Mouse (Mus musculus): ENCODE measurements at regions not wholly inside any gene's neighbourhood (a gene's known extent, or its start where the extent isn't known, plus 50 kb on each side); places are given as distances from the start of the nearest gene placed in this dataset.

DNA sequence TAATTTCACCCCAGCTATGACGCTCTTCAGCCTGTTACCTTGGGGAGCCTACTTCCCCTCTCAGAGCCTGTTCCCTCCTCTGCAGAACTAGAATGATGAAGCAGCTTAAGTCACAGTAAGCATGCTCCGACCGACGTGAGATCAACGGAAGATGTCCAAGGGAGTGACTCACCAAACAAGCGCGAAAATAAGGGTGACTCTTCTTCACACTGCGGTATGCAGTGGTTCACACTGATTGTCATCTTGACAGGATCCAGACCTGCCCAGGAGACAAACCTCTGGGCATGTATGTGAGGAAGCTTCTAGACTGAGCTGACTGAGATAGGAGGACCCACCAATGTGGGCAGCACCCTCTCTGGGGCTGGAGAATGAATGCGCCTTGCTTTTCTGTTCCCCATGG is 116.3 kb upstream of the Tpm1 start:
- no peaks in the 10 kb centered on the region for H3K27me3 ChIP-seq
- H3K9ac ChIP-seq, result no peak overlapping the region
- no peak for ATAC-seq (ENCODE audit: low FRiP score)
- H3K4me2 ChIP-seq, result no peak overlapping the region
- H3K27ac ChIP-seq, result no peak overlapping the region
- 92% methylated on average over 9 of the region's 9 CpGs for WGBS
- no peak overlapping the region for H3K4me3 ChIP-seq (replicated peaks)
- no peaks in the 10 kb centered on the region for H3K9me3 ChIP-seq
- no peaks in the 10 kb centered on the region; the same call in 1 of the 2 replicates for H3K4me1 ChIP-seq
- H3K36me3 ChIP-seq (replicated peaks), result no peaks in the 10 kb centered on the region

DNA sequence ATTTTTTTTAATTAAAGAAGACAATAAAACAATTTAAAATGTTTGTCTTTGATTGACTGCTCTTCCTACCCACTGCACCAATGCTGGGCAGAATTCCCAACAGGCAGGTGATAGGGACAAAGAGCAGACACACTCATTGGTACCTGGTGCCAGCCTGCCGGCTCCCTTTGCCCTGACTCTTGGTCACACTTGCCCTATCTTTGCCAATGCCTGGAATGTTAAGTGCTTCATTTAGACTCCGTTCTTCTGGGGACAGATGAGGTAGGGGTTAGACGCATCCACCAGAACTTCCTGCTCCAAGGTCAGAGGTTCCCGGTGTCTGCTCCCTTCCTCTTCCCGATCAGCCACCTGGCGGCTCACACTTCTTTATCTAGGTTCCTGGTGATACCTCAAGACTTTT is 114.5 kb upstream of the Tpm1 start:
- H3K4me3 ChIP-seq (replicated peaks), result no peak overlapping the region
- ATAC-seq (ENCODE audit: low FRiP score), result no peak
- 87% methylated on average over 6 of the region's 6 CpGs for WGBS

DNA sequence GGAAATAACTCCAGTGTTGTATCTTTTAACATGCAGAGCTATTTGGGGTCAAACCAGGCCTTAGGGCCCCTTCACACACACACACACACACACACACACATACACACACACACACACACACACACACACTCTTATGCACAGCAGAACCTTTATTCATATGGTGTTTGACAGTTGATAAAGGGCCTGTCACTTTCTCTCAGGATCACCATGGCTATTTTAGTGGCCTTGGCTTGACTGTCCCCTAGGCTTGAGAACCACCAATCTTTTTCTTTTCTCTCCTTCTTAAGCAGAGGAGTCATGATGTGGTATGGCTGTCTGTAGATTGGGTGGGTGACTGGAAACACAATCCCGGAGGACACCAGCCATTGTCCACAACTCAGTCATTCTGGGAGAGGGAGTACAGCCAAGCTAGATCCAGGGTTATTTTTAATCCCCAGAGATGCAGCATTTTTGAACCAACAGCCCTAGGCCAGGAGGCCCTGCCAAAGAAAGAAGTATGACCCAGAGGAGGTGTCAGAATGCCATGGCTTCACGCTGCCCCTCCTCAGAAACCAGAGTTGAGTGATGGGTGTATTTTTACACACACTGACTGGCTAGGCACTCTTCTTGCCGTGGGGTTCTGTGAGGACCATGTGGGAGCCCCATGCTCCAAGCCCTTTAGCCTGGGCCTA is 111.7 kb upstream of the Tpm1 start:
- no peak overlapping the region for H3K9ac ChIP-seq
- H3K4me3 ChIP-seq (replicated peaks), result no peak overlapping the region
- H3K9me3 ChIP-seq, result no peaks in the 10 kb centered on the region
- H3K4me1 ChIP-seq, result no peaks in the 10 kb centered on the region
- H3K4me2 ChIP-seq, result no peak overlapping the region
- H3K36me3 ChIP-seq (replicated peaks), result no peaks in the 10 kb centered on the region
- no peak for ATAC-seq (ENCODE audit: low FRiP score)
- H3K27me3 ChIP-seq, result no peaks in the 10 kb centered on the region
- WGBS, result 91% methylated on average over 3 of the region's 3 CpGs
- no peak overlapping the region for H3K27ac ChIP-seq

More for the DNA sequence above, 114.5 kb upstream of the Tpm1 start:
- Histone ChIP-seq H3K27me3 (no peaks in the 10 kb centered on the region), H3K36me3 (replicated peaks) (no peaks in the 10 kb centered on the region), H3K9ac (no peak overlapping the region), H3K27ac (no peak overlapping the region), H3K4me2 (no peak overlapping the region), H3K9me3 (no peaks in the 10 kb centered on the region), H3K4me1 (no peaks in the 10 kb centered on the region; the same call in 1 of the 2 replicates)

DNA sequence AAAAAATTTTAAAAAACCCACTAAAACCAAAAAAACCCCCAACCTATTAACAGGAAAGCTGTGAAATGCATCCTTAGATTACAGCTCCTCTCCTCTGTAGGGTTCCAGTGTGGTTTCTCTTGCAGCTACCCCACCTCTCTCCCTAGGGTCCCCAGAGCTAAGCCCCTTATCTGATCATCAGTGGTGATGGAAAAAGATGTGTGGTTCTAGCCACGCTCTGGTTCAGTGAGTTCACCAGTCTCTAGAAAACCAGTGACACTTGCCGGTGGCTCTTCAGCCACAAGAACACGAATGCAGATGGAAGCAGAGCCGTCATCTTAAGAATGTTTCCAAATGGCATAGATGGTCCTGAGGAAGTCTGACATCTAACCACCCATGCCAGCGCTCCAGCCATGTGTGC is 111.1 kb upstream of the Tpm1 start:
- Histone ChIP-seq H3K27ac (no peak overlapping the region), H3K27me3 (no peaks in the 10 kb centered on the region), H3K4me2 (no peak overlapping the region), H3K9me3 (no peaks in the 10 kb centered on the region), H3K4me1 (no peaks in the 10 kb centered on the region), H3K4me3 (replicated peaks) (no peak overlapping the region), H3K9ac (no peak overlapping the region), H3K36me3 (replicated peaks) (no peaks in the 10 kb centered on the region)
- no peak for ATAC-seq (ENCODE audit: low FRiP score)
- WGBS, result 90% methylated on average over 5 of the region's 5 CpGs

DNA sequence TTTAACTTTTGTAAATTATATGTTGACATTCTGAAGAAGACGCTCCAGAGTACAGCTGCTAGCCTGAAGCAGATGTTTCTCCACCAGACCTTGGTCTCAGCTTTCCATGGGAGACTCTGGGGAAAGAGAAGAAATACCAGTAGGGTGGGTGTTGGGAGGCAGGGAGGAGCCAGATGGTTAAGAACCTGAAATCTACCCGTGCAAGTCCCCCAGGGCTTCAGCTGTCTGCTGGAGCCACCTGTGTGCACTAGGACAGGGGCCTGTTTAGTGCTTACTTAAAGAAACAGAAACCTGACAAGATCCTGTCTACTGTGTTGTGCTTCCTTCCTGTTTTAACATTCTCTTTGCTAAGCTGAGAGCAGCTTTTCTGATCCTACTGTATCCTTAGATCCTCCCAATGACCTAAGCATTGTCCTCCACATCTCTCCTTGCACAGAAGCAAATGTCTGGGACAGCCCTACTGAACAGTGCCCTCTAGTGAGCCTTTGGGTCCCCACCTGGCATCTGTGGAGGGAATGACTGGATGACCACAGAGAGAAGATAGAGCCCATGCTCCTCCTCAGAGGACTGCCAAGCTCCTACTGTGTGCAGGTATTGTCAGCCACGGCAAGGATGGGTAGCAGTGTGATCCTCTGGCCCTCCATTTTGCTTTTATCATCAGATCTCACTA is 107.5 kb upstream of the Tpm1 start:
- Histone ChIP-seq H3K27ac (no peak overlapping the region), H3K4me1 (no peaks in the 10 kb centered on the region), H3K4me3 (replicated peaks) (no peak overlapping the region), H3K36me3 (replicated peaks) (no peaks in the 10 kb centered on the region), H3K4me2 (no peak overlapping the region), H3K9me3 (no peaks in the 10 kb centered on the region), H3K27me3 (no peaks in the 10 kb centered on the region), H3K9ac (no peak overlapping the region)
- WGBS, result 70% methylated on average over 3 of the region's 3 CpGs
- ATAC-seq (ENCODE audit: low FRiP score), result no peak

DNA sequence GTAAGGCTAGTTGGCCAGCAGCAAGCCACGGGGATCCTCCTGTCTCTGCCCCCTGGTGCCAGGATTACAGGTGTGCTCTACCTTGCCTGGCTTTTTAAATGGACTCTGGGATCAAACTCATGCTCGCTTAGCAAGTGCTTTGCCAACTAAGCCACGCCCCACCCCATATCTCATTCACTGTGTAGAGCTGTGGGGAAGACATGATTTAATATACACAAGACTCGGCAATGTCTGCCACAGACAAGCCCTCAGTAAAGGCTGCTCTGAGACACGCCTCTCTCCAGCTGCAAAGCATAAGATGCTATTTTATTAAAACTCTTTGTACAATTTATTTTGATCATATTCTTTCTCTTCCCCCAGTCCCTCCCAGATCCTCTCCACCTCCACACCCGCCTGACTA is 104.9 kb upstream of the Tpm1 start:
- no peak overlapping the region for H3K4me3 ChIP-seq (replicated peaks)
- no peaks in the 10 kb centered on the region for H3K9me3 ChIP-seq
- H3K27ac ChIP-seq, result no peak overlapping the region
- no peaks in the 10 kb centered on the region for H3K27me3 ChIP-seq
- H3K4me1 ChIP-seq, result no peaks in the 10 kb centered on the region
- no peak for ATAC-seq (ENCODE audit: low FRiP score)
- no peak overlapping the region for H3K9ac ChIP-seq
- no peaks in the 10 kb centered on the region for H3K36me3 ChIP-seq (replicated peaks)
- H3K4me2 ChIP-seq, result no peak overlapping the region
- 82% methylated on average over 6 of the region's 6 CpGs for WGBS

GRCm38 (mm10) chr9:67153333-67153732 is 104.1 kb upstream of the Tpm1 start:
- no peak for ATAC-seq (ENCODE audit: low FRiP score)
- no peak overlapping the region for H3K9ac ChIP-seq
- no peaks in the 10 kb centered on the region for H3K9me3 ChIP-seq
- H3K4me2 ChIP-seq, result no peak overlapping the region
- WGBS, result 87% methylated on average over 4 of the region's 4 CpGs
- no peak overlapping the region for H3K27ac ChIP-seq
- H3K36me3 ChIP-seq (replicated peaks), result no peaks in the 10 kb centered on the region
- no peak overlapping the region for H3K4me3 ChIP-seq (replicated peaks)
- no peaks in the 10 kb centered on the region for H3K27me3 ChIP-seq
- no peaks in the 10 kb centered on the region for H3K4me1 ChIP-seq

GRCm38 (mm10) chr9:67147656-67148055 is 98.5 kb upstream of the Tpm1 start:
- no peaks in the 10 kb centered on the region for H3K27me3 ChIP-seq
- no peak overlapping the region for H3K9ac ChIP-seq
- H3K9me3 ChIP-seq, result no peaks in the 10 kb centered on the region
- H3K27ac ChIP-seq, result no peak overlapping the region
- H3K4me1 ChIP-seq, result no peaks in the 10 kb centered on the region
- H3K4me2 ChIP-seq, result no peak overlapping the region
- H3K36me3 ChIP-seq (replicated peaks), result no peaks in the 10 kb centered on the region
- 92% methylated on average over 7 of the region's 7 CpGs for WGBS
- H3K4me3 ChIP-seq (replicated peaks), result no peak overlapping the region
- ATAC-seq (ENCODE audit: low FRiP score), result no peak

GRCm38 (mm10) chr9:67145392-67145791 is 96.2 kb upstream of the Tpm1 start:
- H3K9ac ChIP-seq, result no peak overlapping the region
- no peak overlapping the region for H3K4me3 ChIP-seq (replicated peaks)
- ATAC-seq (ENCODE audit: low FRiP score), result no peak
- H3K36me3 ChIP-seq (replicated peaks), result no peaks in the 10 kb centered on the region
- 0 out of 2 replicates have a peak, but pooled peaks cover under 1% of the 10 kb centered on the region for H3K4me1 ChIP-seq
- no peak overlapping the region for H3K27ac ChIP-seq
- no peaks in the 10 kb centered on the region for H3K9me3 ChIP-seq
- 93% methylated on average over 6 of the region's 6 CpGs for WGBS
- no peaks in the 10 kb centered on the region for H3K27me3 ChIP-seq
- no peak overlapping the region for H3K4me2 ChIP-seq

GRCm38 (mm10) chr9:67144511-67144910 is 95.3 kb upstream of the Tpm1 start:
- H3K27ac ChIP-seq, result no peak overlapping the region
- H3K4me3 ChIP-seq (replicated peaks), result no peak overlapping the region
- H3K9ac ChIP-seq, result no peak overlapping the region
- 0 out of 2 replicates have a peak, but pooled peaks cover 3% of the 10 kb centered on the region for H3K4me1 ChIP-seq
- H3K27me3 ChIP-seq, result no peaks in the 10 kb centered on the region
- no peaks in the 10 kb centered on the region for H3K9me3 ChIP-seq
- H3K36me3 ChIP-seq (replicated peaks), result no peaks in the 10 kb centered on the region
- no peak for ATAC-seq (ENCODE audit: low FRiP score)
- no peak overlapping the region for H3K4me2 ChIP-seq

GRCm38 (mm10) chr9:67140319-67140887 is 91.2 kb upstream of the Tpm1 start:
- no peak overlapping the region for H3K4me2 ChIP-seq
- no peaks in the 10 kb centered on the region for H3K27me3 ChIP-seq
- no peak overlapping the region for H3K4me3 ChIP-seq (replicated peaks)
- H3K9ac ChIP-seq, result no peak overlapping the region
- WGBS, result 83% methylated on average over 7 of the region's 7 CpGs
- no peak for ATAC-seq (ENCODE audit: low FRiP score)
- no peak overlapping the region for H3K27ac ChIP-seq
- no peaks in the 10 kb centered on the region for H3K36me3 ChIP-seq (replicated peaks)
- 0 out of 2 replicates have a peak, but pooled peaks cover 13% of the 10 kb centered on the region for H3K4me1 ChIP-seq
- no peaks in the 10 kb centered on the region for H3K9me3 ChIP-seq

- no peak overlapping the region for H3K27ac ChIP-seq
These were observed 88.5 kb upstream of the Tpm1 start for GRCm38 (mm10) chr9:67137681-67138080.

More at GRCm38 (mm10) chr9:67137681-67138080, 88.5 kb upstream of the Tpm1 start:
- WGBS, result 74% methylated on average over 5 of the region's 5 CpGs
- no peaks in the 10 kb centered on the region for H3K27me3 ChIP-seq
- no peaks in the 10 kb centered on the region for H3K36me3 ChIP-seq (replicated peaks)
- no peak overlapping the region for H3K4me2 ChIP-seq
- no peak overlapping the region for H3K4me3 ChIP-seq (replicated peaks)
- H3K9ac ChIP-seq, result no peak overlapping the region; the same call in 1 of the 2 replicates
- H3K9me3 ChIP-seq, result no peaks in the 10 kb centered on the region
- no peak for ATAC-seq (ENCODE audit: low FRiP score)
- 0 out of 2 replicates have a peak, but pooled peaks cover 13% of the 10 kb centered on the region for H3K4me1 ChIP-seq
